8 mouse cellular contexts compared by ENCODE assay signal in genomic region chr16:97763061-97763989, GRCm38 (mm10). TPM values are rescaled to one million over a fixed set of nuclear protein-coding genes. Genes with fewer than 3 reads are reported as not detected.
DNase-seq lines count a peak whose midpoint lies in the region; ATAC-seq lines count a peak whose summit lies in the region.

Ripk4 (minus strand) TSS chr16:97763787.

- H3K36me3 ChIP-seq in forebrain, embryonic 14.5 days (ENCODE audit: control insufficient read depth, insufficient read depth, low read length): no peaks in the 10 kb centered on the region

- no peak within 1 kb of the TSS for H3K27ac ChIP-seq in forebrain, embryonic 14.5 days (ENCODE audit: low read depth, low read length)

- H3K4me3 ChIP-seq in forebrain, embryonic 14.5 days (ENCODE audit: low read depth, low read length): peak within 1 kb of the TSS; percentile 39

- H3K4me2 ChIP-seq in forebrain, embryonic 14.5 days (ENCODE audit: low read length): peak within 1 kb of the TSS; percentile 78

- H3K27me3 ChIP-seq in forebrain, embryonic 14.5 days (replicated peaks; ENCODE audit: control insufficient read depth, insufficient read depth, low read length): peaks cover 39% of the 10 kb centered on the region

- H3K9me3 ChIP-seq in forebrain, embryonic 14.5 days (replicated peaks; ENCODE audit: control insufficient read depth, low read length): no peaks in the 10 kb centered on the region

- H3K4me1 ChIP-seq in forebrain, embryonic 14.5 days (ENCODE audit: control insufficient read depth, insufficient read depth, low read length): peaks cover 5% of the 10 kb centered on the region; the same call in 1 of the 2 replicates

- under 1% methylated on average over 83 of the region's 88 CpGs for WGBS in forebrain, embryonic 14.5 days

- ATAC-seq in forebrain, embryonic 14.5 days: peak; percentile 52

- peak within 1 kb of the TSS; percentile 40 for H3K9ac ChIP-seq in forebrain, embryonic 14.5 days (ENCODE audit: low read length)

- DNase-seq in right cerebral cortex, postnatal 4 days: peak; percentile 17
- no peak for DNase-seq in right cerebral cortex, postnatal 14 days
- peak; percentile 49 for DNase-seq in forebrain, embryonic 14.5 days (ENCODE audit: low spot score)
- DNase-seq in kidney, adult 11 months: peak; percentile 82
- DNase-seq in lung, adult 18-20 months: peak; percentile 82 to 87
- peak; percentile 28 for DNase-seq in retina, adult 2 months (ENCODE audit: low read depth, low spot score)
- no peak for DNase-seq in MN1 (ENCODE audit: low spot score)
- no peak for DNase-seq in right cerebral cortex, adult 2 months (ENCODE audit: low spot score in 2 of 2)

RNA-seq across cellular contexts. Expression of gene Ripk4, which starts in this region (rescaled TPM):
- 0.67 TPM in 2 replicates for polyA plus RNA-seq in forebrain, embryonic 14.5 days (2014; fragmentation: Nextera tagmentation; extraction: Ambion mirVana)

Comparison
In these comparisons a context has a peak if more than half of its experiments do, and no peak if none do; other contexts are left out.
1. DNase-seq: peak in right cerebral cortex, postnatal 4 days (single experiment), kidney, adult 11 months (single experiment), lung, adult 18-20 months (2 of 2) and retina, adult 2 months (single experiment); none in right cerebral cortex, postnatal 14 days (single experiment), MN1 (single experiment) and right cerebral cortex, adult 2 months (0 of 2).
2. Peak in DNase-seq, ATAC-seq, H3K4me3 ChIP-seq, H3K9ac ChIP-seq and H3K4me2 ChIP-seq in forebrain, embryonic 14.5 days; RNA of the gene not detected or under 1 TPM.